In the genomic region with DNA sequence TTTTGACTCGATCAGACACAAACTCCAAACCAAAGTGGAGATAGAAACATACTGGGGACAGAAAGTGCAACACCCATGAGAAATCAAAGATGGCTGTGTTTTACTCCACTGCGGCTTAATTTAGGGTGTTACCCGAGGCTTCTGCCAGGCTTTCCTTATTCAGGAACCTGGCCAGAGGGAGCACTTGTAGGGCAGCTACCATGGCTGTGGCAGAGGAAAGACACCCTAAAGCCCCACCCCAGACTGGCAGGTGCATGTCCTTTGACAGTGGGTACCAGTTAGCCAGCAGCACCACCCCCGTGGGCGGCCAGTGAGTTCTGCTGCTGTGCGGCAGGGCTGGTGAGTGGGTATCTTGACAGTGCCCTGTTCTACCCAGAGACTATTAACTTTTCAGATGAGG, we compare ENCODE assay signal across 22 mouse cellular contexts. TPM values are rescaled to one million over a fixed set of nuclear protein-coding genes. Genes with fewer than 3 reads are reported as not detected.
"Had no signal": no experiment of that assay in that cellular context is flagged by ENCODE, and none has a peak within 500 bp of the region (broad histone marks: within the 10 kb centered on the region; RNA-seq: fewer than 3 reads in every experiment).

No protein-coding gene starts in this region.

- H3K4me3 ChIP-seq: heart, adult 2 months; heart, embryonic 13.5 days; heart, embryonic 15.5 days; hindbrain, embryonic 10.5 days; hindbrain, embryonic 12.5 days; intestine, embryonic 15.5 days; layer of hippocampus, adult 2 months; left cerebral cortex, adult 2 months; limb, embryonic 10.5 days; limb, embryonic 12.5 days; liver, embryonic 13.5 days; liver, embryonic 15.5 days had no signal

- H3K27ac ChIP-seq: heart, adult 2 months; heart, embryonic 13.5 days; heart, embryonic 15.5 days; hindbrain, embryonic 10.5 days; hindbrain, embryonic 12.5 days; hindbrain, embryonic 14.5 days; intestine, embryonic 15.5 days; layer of hippocampus, adult 2 months; left cerebral cortex, adult 2 months; limb, embryonic 10.5 days; limb, embryonic 12.5 days; liver, embryonic 13.5 days; liver, embryonic 15.5 days had no signal

- DNase-seq: gastrocnemius, postnatal 14 days; heart, adult 2 months; heart, postnatal 4 days; kidney, adult 18-20 months; kidney, adult 8-10 months; kidney, postnatal 10 days; kidney, postnatal 25 days; kidney, postnatal 4 days; liver; liver, embryonic 13.5 days had no signal

RNA-seq across cellular contexts. Expression of a gene that starts 20.5 kb away (rescaled TPM):
- total RNA-seq: granulocyte monocyte progenitor cell, adult 5-6 weeks had no signal
